Mouse (Mus musculus) ES-Bruce4 (cell line): ENCODE results near the gene Usp7. TPM values are rescaled to one million over a fixed set of nuclear protein-coding genes. Genes with fewer than 3 reads are reported as not detected.
A peak's percentile ranks its signal among the peaks of the same experiment; 100 is the strongest.

Source experiments
- H3K27ac ChIP-seq: 2 replicates; pipeline ENCODE4 v1.5.1; 2012; ENCODE audit warnings: low read length, inconsistent platforms; ENCODE audit not compliant: insufficient read depth
- H3K27me3 ChIP-seq: 2 replicates; pipeline ENCODE4 v1.6.1; 2012; ENCODE audit warnings: mild to moderate bottlenecking, low read length, inconsistent platforms; ENCODE audit not compliant: control insufficient read depth, poor library complexity, insufficient read depth, severe bottlenecking
- H3K36me3 ChIP-seq: 2 replicates; pipeline ENCODE4 v1.6.1; 2012; ENCODE audit warnings: inconsistent platforms, mild to moderate bottlenecking, low read length, moderate library complexity; ENCODE audit not compliant: control insufficient read depth, poor library complexity, insufficient read depth, severe bottlenecking
- H3K4me1 ChIP-seq: one replicate; pipeline ENCODE4 v1.8.1; 2011; ENCODE audit warnings: low read length; ENCODE audit not compliant: control insufficient read depth, insufficient read depth
- H3K4me3 ChIP-seq: 2 replicates; pipeline ENCODE4 v1.5.1; 2011; ENCODE audit warnings: low read depth, mild to moderate bottlenecking, low read length
- H3K9ac ChIP-seq: 2 replicates; pipeline ENCODE4 v1.6.1; 2012; ENCODE audit warnings: low read depth, mild to moderate bottlenecking, inconsistent platforms; ENCODE audit not compliant: poor library complexity, severe bottlenecking
- H3K9me3 ChIP-seq: replicated peaks from 2 replicates; pipeline ENCODE4 v1.6.1; 2012; ENCODE audit warnings: mild to moderate bottlenecking, low read length, inconsistent platforms; ENCODE audit not compliant: control insufficient read depth, poor library complexity, insufficient read depth, severe bottlenecking
- CTCF ChIP-seq: IDR thresholded peaks from one replicate; pipeline ENCODE4 v1.8.1; 2011; ENCODE audit warnings: low read depth, low read length
- EP300 ChIP-seq: IDR thresholded peaks from 2 replicates; pipeline ENCODE4 v1.6.1; 2011; ENCODE audit warnings: low read depth, low read length; ENCODE audit not compliant: insufficient read depth
- POLR2A ChIP-seq: IDR thresholded peaks from one replicate; pipeline ENCODE4 v1.8.1; 2011; ENCODE audit warnings: low read length; ENCODE audit not compliant: insufficient read depth
- polyA plus RNA-seq: library from polyadenylated mRNA; stranded (reverse); fragments of >200 nt; gene quantifications from 2 replicates; pipeline ENCODE4 v1.2.4, GENCODE M21; 2011; ENCODE audit warnings: low read depth; ENCODE audit not compliant: missing spikeins, insufficient read depth, insufficient read length

The Usp7 gene
- polyA plus RNA-seq, 1 experiment = 339 TPM

DNA sequence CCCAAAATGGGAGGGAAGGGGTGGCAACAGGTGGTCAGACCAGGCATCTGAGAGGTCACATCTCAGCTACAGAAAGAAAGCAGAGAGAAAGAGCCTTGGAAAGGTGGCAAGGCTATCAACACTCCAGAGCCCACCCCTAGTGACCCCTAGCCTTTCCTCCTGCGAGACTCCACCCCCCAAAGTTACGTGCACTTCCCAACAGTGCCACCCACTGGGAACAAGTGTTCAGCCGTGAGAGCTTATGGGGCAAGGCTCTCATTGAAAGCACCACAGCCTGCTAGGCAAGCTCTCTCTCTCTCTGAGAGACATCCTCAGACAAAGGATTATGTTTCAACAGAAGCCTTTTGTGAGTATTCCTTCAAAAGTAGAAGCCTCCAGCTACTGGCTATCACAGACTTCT is 2.8 kb upstream of the Usp7 start:
- Histone ChIP-seq H3K4me3 (no peak overlapping the region), H3K9me3 (no peaks in the 10 kb centered on the region), H3K27ac (no peak overlapping the region), H3K4me1 (peaks cover 1% of the 10 kb centered on the region), H3K27me3 (no peaks in the 10 kb centered on the region), H3K36me3 (no peaks in the 10 kb centered on the region; the same call in 1 of the 2 replicates), H3K9ac (no peak overlapping the region)
- TF ChIP-seq EP300 = 0 out of 2 replicates have a peak, but pooled peaks have one; percentile 43
- peak; percentile 75 for TF ChIP-seq CTCF
- no peak for TF ChIP-seq POLR2A

DNA sequence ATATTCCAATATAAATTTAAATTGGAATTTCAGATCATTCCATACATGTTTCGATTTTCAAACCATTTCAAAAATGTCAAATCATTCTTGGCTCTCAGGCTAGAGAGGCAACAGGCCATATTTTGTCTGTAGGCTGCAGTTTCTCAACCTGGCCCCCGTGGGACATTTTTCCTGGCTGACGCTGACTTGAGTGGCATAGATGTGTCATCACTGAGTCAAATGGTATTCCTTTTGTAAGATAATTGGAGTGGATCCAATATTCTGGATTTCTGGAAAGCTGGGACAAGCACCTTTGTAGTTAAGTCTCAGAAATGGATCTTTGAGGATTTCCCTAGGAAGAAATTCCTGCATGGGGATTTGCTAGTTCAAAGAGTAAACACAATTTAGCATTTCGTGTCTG is 1.2 kb downstream of the Usp7 start:
- no peaks in the 10 kb centered on the region for H3K9me3 ChIP-seq
- H3K9ac ChIP-seq = peak overlapping the region; percentile 58
- peaks cover 5% of the 10 kb centered on the region for H3K4me1 ChIP-seq
- H3K4me3 ChIP-seq = peak overlapping the region; percentile 87
- no peaks in the 10 kb centered on the region for H3K27me3 ChIP-seq
- peaks cover 9% of the 10 kb centered on the region for H3K36me3 ChIP-seq
- TF ChIP-seq POLR2A (no peak), EP300 (no peak), CTCF (no peak)
- peak overlapping the region; percentile 68 for H3K27ac ChIP-seq

DNA sequence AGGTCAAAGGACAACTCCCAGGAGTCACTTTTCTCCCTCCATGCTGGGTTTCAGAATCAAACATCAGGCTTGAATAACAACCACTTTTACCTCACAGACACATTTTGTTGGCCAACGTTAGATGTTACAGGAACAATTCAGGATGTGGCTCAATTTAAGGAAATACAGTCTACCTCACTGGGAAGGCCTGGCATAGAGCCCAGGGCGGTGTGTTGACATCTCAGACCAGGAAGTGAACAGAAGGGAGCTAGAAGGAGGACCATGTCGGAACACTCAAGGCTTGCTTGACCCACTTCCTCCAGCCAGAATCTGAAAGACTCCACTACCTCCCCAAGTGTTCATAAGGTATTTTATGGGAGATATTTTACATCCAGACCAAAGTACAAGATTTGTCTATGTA is 7.4 kb downstream of the Usp7 start:
- Histone ChIP-seq H3K4me1 (peaks cover 4% of the 10 kb centered on the region), H3K9me3 (no peaks in the 10 kb centered on the region), H3K9ac (no peak overlapping the region), H3K4me3 (no peak overlapping the region), H3K36me3 (peaks cover 14% of the 10 kb centered on the region), H3K27ac (no peak overlapping the region), H3K27me3 (no peaks in the 10 kb centered on the region)
- TF ChIP-seq EP300 (no peak), POLR2A (no peak), CTCF (no peak)

DNA sequence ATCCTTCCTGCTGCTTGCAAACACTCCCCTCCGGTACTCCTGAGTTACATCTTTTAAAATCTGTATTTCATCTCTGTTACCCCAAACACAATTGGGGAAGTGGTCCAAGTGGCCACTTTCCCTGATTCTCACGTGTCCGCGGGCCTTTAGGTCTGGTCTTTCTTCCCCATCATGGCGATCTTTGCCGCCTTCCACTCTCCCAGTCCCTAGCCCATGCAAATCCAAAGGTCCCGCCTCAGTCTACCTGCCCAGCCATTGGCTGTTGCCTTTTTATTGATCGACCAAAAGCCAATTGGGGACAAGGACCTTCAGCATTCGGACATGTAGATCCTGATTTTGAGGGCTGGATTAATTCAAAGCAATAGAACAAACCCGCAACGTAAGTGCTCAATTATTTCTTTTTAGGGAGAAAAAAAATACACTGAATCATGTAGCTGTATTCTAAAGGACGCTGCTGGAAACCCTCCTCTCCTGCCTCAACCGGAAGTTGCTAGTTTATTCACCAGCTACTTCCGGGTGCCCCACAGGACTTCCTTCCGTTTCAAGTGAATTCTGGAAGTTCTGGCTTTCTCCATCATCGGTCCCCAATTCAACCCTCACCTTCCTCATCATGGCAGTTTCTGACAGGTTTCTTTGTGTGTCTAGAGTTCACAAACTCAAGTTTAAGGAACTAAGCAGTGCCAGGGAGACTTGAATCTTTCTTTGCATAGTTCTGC is 8.8 kb downstream of the Usp7 start:
- H3K9me3 ChIP-seq = no peaks in the 10 kb centered on the region
- TF ChIP-seq POLR2A = peak; percentile 82
- TF ChIP-seq CTCF = no peak
- no peak for TF ChIP-seq EP300
- H3K9ac ChIP-seq = peak overlapping the region; percentile 66
- no peaks in the 10 kb centered on the region for H3K27me3 ChIP-seq
- H3K27ac ChIP-seq = peak overlapping the region; percentile 90
- peaks cover 14% of the 10 kb centered on the region for H3K36me3 ChIP-seq
- H3K4me3 ChIP-seq = peak overlapping the region; percentile 85
- peaks cover 2% of the 10 kb centered on the region for H3K4me1 ChIP-seq

DNA sequence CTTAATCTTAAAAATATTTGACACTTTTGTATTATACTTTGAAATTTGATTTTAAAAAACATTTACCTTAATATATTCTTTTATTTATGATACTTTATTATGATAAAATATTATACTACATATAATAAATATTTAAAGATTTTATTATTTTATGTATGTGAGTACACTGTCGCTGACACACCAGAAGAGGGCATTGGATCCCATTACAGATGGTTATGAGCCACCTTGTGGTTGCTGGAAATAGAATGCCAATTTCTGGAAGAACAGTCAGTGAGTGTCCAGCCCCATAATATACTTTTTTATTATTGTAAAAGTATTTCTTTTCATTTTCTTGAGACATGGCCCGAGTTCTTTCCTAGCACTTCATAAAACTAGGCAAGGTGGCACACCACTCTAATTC is 10.4 kb downstream of the Usp7 start:
- Histone ChIP-seq H3K4me1 (no peaks in the 10 kb centered on the region), H3K9me3 (no peaks in the 10 kb centered on the region), H3K27me3 (no peaks in the 10 kb centered on the region), H3K4me3 (peak overlapping the region; percentile 90), H3K9ac (peak overlapping the region; percentile 66; the same call in 1 of the 2 replicates), H3K36me3 (peaks cover 13% of the 10 kb centered on the region), H3K27ac (peak overlapping the region; percentile 90)
- TF ChIP-seq EP300 = no peak
- TF ChIP-seq CTCF = no peak
- no peak for TF ChIP-seq POLR2A

DNA sequence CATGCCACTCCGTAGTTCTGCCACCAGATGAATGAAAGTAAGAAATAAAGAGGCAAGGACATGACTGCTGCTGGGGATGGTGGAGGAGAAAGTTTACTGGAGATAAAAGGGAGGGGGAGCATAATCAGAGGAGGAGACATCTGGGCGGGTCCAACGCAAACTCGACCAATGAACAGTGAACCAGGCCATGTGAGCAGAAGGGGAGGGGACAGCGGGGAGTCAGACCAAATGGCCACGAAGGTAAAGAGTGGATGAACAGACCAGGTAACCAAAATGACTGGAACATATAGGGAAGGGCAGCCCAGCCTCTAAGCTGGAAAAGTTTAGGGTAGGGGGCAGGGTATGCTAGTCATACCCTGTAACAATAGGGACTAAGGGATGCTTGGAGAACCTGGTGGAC is 10.9 kb downstream of the Usp7 start:
- Histone ChIP-seq H3K27me3 (no peaks in the 10 kb centered on the region), H3K36me3 (peaks cover 8% of the 10 kb centered on the region), H3K9ac (peak overlapping the region; percentile 66), H3K9me3 (no peaks in the 10 kb centered on the region), H3K4me3 (peak overlapping the region; percentile 67), H3K4me1 (no peaks in the 10 kb centered on the region), H3K27ac (peak overlapping the region; percentile 37)
- no peak for TF ChIP-seq EP300
- no peak for TF ChIP-seq CTCF
- TF ChIP-seq POLR2A = peak; percentile 70
